Mouse (Mus musculus) right cerebral cortex, adult 2 months (tissue): ENCODE results near the gene Ccdc27.

Experiments used
- DNase-seq, 2 experiments: peaks; one replicate each; pipeline ENCODE4 v3.0.0; 2021 to 2022; ENCODE audit warnings: low spot score in 2 of 2

The Ccdc27 gene

GRCm38 (mm10) chr4:154025641-154026440 is 16.6 kb downstream of the Ccdc27 start, which contains the start of gene Smim1:
Gene Smim1, minus strand, starts transcription at chr4:154026230.
- peak; percentile 68 to 70 for DNase-seq

DNA sequence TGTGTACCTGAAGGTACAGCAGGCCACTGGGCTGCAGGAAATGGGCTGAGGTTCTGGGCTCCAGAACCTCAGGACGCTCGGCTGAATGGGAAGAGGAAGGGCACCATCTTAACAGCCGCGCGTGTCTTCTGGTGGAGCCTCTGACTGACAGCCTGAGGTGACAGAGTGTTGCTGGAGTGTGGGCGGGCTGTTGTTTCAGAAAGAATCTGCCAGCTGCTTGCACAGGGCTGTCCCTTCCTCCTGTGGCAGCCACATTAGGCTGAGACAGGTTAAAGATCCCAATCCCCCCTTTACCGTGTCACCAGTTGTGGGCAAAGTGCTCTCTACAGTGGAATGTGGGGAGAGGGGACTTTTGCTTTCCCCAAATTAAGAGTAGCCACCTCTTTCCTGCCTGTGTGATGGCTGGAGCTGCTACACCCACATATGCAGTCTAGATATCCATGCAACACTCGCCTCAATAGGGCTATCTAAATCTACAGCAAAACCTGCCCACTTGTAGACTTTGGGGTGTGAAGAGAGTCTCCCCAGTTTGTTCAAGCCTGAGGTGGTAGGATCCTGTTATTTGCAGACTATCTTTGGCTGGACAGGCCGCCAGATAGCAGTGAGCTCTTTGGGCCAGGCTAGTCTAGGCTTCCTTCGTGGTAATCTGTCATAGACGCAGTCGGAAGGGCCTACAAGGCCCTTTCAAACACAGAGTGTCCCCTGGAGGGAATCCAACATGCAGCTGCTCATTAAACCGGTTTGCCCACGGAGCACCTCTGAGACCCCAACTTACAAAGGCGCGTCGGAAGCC is 17.6 kb downstream of the Ccdc27 start:
- DNase-seq: peak; percentile 60 to 68

- DNase-seq: peak in 1 of 2 experiments; percentile 42
Observed at GRCm38 (mm10) chr4:154023754-154024601, 18.5 kb downstream of the Ccdc27 start.

DNA sequence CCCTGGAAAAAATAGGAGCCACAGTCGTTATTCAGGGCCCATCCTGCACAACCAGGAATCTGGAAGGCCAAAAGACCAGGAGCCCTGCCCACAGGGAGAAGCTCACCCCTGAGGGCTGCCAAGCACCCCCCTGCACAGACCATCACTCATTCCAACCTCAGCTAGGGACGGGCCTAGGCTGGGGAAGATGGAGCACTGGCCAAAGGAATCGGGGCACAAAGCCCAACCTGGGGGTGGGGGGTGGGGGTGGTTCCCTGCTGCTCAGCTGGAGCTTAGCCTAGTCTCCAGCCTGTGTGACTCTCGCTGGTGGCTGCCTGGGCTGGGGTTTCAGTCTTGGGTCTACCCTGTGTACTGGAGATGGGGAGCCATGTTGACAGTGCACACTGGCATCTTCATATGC is 19.6 kb downstream of the Ccdc27 start:
- no peak for DNase-seq

DNA sequence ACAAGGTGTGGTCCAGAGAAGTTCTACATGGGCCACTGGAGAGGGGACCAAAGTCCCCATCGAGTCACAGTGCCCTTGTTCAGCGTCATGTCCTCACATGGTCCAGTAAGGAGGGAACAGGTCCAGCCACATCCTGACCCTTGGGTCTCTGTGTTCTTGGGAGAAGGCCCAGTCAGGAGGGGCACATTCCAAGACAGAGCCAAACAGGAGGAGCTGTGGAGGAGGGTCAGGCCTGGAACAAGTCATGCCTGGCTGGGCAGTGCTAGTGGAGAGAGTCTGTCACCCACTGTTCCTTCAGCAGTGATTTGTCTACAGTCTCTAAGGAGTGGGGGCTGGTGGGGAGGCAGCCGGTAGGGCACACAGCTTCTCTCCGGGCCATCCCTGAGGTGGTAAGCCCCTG is 20.1 kb downstream of the Ccdc27 start:
- DNase-seq: no peak

GRCm38 (mm10) chr4:154021432-154021831 is 21.0 kb downstream of the Ccdc27 start:
- no peak for DNase-seq

DNA sequence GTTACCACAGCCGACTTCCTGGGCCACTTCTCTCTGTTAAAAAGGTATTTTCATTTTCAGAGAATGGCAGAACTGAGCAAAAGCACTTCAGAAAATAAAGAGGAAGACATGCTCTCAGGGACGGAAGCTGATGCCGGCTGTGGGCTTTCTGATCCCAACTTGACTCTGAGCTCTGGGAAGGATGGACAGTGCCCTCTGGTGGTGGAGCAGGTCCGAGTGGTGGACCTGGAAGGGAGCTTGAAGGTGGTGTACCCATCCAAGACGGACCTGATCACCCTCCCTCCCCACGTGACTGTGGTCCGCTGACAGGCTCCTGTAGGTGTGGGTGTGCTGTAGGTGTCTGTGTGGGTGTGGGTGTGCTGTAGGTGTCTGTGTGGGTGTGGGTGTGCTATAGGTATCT is 22.9 kb downstream of the Ccdc27 start:
- peak; percentile 49 to 56 for DNase-seq

GRCm38 (mm10) chr4:154015476-154015875 is 27.0 kb downstream of the Ccdc27 start:
- DNase-seq: no peak

- DNase-seq: peak in 1 of 2 experiments; percentile 43
Observed at GRCm38 (mm10) chr4:154012132-154012882, 30.2 kb downstream of the Ccdc27 start.

GRCm38 (mm10) chr4:154011646-154012089 is 30.8 kb downstream of the Ccdc27 start, which contains the start of gene Lrrc47:
Gene Lrrc47, plus strand, starts transcription at chr4:154011731.
- DNase-seq: peak; percentile 83 to 86

DNA sequence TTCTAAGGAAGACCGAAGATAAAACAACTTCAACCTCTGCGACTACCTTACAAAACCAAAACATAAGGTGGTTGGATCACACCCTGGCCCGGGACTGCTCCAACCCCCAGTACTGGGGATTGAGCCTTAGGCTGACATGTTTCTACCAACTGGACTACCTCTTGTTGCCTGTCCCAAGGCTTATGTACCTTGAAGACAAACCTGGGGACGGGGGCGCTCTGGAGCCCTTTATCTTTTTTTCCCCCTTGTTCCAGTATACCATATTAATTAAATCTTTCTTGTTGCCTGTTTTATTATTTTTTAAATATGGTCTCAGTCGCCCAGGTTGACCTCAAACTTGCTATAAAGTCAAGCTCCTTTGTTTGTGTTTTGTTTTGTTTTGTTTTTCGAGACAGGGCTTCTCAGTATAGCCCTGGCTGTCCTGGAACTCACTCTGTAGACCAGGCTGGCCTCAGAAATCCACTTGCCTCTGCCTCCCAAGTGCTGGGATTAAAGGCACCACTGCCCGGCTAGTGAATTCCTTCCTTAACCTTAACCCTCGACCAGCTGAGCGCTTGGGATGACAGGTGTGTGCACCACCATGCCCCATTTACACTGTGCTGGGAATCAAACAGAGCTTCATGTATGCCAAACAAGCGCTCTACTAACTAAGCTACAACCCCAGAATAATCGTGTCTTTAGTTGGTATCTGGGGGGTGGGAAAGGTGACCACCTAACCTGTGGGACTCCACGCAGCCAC is 31.4 kb downstream of the Ccdc27 start:
- DNase-seq: no peak

- no peak for DNase-seq
Observed at GRCm38 (mm10) chr4:154007759-154008158, 34.7 kb downstream of the Ccdc27 start.

- DNase-seq: no peak
Observed at GRCm38 (mm10) chr4:154006264-154006663, 36.2 kb downstream of the Ccdc27 start.

DNA sequence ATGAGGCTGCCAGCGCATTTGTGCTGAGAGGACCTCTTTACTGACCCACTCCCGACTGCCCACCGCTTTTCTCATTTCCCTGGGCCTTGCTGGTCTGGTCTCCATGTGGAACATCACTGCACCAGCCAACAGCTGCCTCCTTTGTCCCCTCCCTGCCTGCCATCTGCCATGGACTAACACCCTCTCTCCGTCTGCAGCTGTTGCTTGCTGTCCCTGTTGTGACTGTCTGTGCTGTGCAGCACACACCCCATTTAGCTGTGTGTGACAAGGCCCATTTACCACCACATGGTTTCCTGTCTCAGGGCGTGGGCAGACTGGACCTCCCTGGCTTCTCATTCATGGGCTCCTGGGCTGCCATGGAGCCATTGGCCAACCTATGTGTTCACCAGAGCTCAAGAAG is 37.0 kb downstream of the Ccdc27 start:
- no peak for DNase-seq

DNA sequence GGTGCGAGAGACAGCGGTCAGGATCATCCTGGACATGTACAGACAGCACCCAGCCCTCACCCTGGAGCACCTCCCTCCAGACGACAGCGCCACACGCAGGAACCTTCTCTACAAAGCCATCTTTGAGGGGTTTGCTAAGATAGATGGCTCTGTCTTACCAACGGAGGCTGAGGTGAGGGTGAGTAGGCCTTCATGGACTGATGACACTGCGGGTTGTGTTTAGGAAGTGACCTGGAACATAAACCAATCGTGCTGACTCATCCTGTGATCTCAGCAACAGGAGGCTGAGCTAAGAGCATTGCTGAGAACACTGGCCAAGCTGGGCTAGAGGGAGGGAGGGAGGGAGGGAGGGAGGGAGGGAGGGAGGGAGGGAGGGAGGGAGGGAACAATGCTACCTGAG is 49.0 kb downstream of the Ccdc27 start:
- no peak for DNase-seq

DNA sequence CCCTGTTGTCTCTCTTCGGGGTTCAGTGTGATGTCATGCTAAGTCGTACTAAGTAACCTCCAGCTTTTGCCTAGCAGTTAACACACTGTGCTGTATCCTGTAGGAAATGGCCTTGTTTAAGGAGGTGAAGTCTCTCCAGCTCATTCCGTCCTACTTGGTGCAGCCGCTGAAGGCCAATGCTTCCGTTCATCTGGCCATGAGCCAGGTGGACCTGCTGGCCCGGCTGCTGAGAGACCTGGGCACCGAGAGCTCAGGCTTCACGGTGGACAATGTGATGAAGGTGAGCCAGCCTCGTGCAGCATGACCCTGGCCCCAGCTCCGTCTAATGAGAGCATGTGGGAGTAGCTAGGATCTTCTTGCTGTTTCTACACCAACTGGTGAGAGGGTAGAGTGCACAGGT is 49.8 kb downstream of the Ccdc27 start:
- no peak for DNase-seq

- peak; percentile 22 to 33 for DNase-seq
Observed at GRCm38 (mm10) chr4:153980470-153980869, 62.0 kb downstream of the Ccdc27 start.

GRCm38 (mm10) chr4:153979243-153979642 is 63.2 kb downstream of the Ccdc27 start:
- no peak for DNase-seq
